10 mouse cellular contexts compared by ENCODE assay signal in genomic region chr4:137396641-137397525, GRCm38 (mm10). TPM values are rescaled to one million over a fixed set of nuclear protein-coding genes. Genes with fewer than 3 reads are reported as not detected.
A peak's percentile ranks its signal among the peaks of the same experiment; 100 is the strongest.
DNase-seq lines count a peak whose midpoint lies in the region; ATAC-seq and TF ChIP-seq lines count a peak whose summit lies in the region.
"Had no signal": no experiment of that assay in that cellular context is flagged by ENCODE, and none has a peak within 500 bp of the region (broad histone marks: within the 10 kb centered on the region; RNA-seq: fewer than 3 reads in every experiment).

No protein-coding gene starts in this region.

- DNase-seq in kidney, adult 2 months: peak; percentile 60
- DNase-seq in kidney, adult 8-10 months: no peak
- peak; percentile 41 for DNase-seq in adipocyte (ENCODE audit: low spot score)
- DNase-seq in cerebellum, postnatal 14 days: peak; percentile 67 to 76
- DNase-seq in ovary, adult 18-20 months (ENCODE audit: low spot score): peak; percentile 83
- no peak for DNase-seq in frontal cortex, adult 2 months (ENCODE audit: extremely low spot score in 1 of 2, low spot score in 1 of 2)
- DNase-seq in midbrain, embryonic 11.5 days (ENCODE audit: low spot score, missing footprints): no peak
- DNase-seq in c-Kit-positive CD71-positive TER-119-positive erythroid progenitor cells, embryonic 14.5 days (ENCODE audit: low spot score): no peak

- H3K27ac ChIP-seq in kidney, adult 2 months (ENCODE audit: insufficient read depth, low read depth, low read length): no peak overlapping the region
- no peak overlapping the region for H3K27ac ChIP-seq in midbrain, embryonic 11.5 days (ENCODE audit: low read depth, low read length)

- no peak for TF ChIP-seq CTCF in kidney, adult 2 months (conservative IDR thresholded peaks at IDR 0.05; ENCODE audit: insufficient read depth, insufficient read length, low read depth, low read length)

- no peaks in the 10 kb centered on the region for H3K4me1 ChIP-seq in kidney, adult 2 months (ENCODE audit: control insufficient read depth, insufficient read depth, low read length)
- no peaks in the 10 kb centered on the region for H3K4me1 ChIP-seq in midbrain, embryonic 11.5 days (ENCODE audit: control insufficient read depth, insufficient read depth, low read length)

- H3K9me3 ChIP-seq in midbrain, embryonic 11.5 days (ENCODE audit: control insufficient read depth, low read length): no peaks in the 10 kb centered on the region

- WGBS in kidney, adult 2 months: 65% methylated on average over 15 of the region's 15 CpGs
- 81% methylated on average over 15 of the region's 15 CpGs for WGBS in midbrain, embryonic 11.5 days

- no peak overlapping the region for H3K4me2 ChIP-seq in midbrain, embryonic 11.5 days

- no peak for TF ChIP-seq POLR2A in kidney, adult 2 months (IDR thresholded peaks at IDR 0.05; ENCODE audit: low read depth, low read length)

- H3K36me3 ChIP-seq in kidney, adult 2 months (ENCODE audit: control insufficient read depth, insufficient read depth, low read length): no peaks in the 10 kb centered on the region
- H3K36me3 ChIP-seq in midbrain, embryonic 11.5 days (ENCODE audit: control insufficient read depth, insufficient read depth, low read length): no peaks in the 10 kb centered on the region

- no peak for ATAC-seq in midbrain, embryonic 11.5 days (ENCODE audit: low FRiP score)
- ATAC-seq: intestine, postnatal 0 days had no signal

- H3K9ac ChIP-seq in midbrain, embryonic 11.5 days (ENCODE audit: low read length): no peak overlapping the region

- H3K27me3 ChIP-seq in kidney, adult 2 months (replicated peaks; ENCODE audit: control insufficient read depth, insufficient read depth, low read length): no peaks in the 10 kb centered on the region
- no peaks in the 10 kb centered on the region for H3K27me3 ChIP-seq in midbrain, embryonic 11.5 days (ENCODE audit: control insufficient read depth, insufficient read depth, low read length)

- H3K4me3 ChIP-seq in kidney, adult 2 months (ENCODE audit: insufficient read depth, low read depth, low read length): no peak overlapping the region
- no peak overlapping the region for H3K4me3 ChIP-seq in midbrain, embryonic 11.5 days (ENCODE audit: low read depth, low read length)

RNA-seq across cellular contexts. Expression of gene Cela3a, which starts 12.7 kb away (rescaled TPM):
- polyA plus RNA-seq in kidney, adult 2 months (2012; rRNA removed): not detected in 2 replicates
- not detected in 2 replicates for polyA plus RNA-seq in frontal cortex, adult 2 months (2012; rRNA removed)
- not detected in 2 replicates for polyA plus RNA-seq in midbrain, embryonic 11.5 days (2014; fragmentation: Nextera tagmentation; extraction: Ambion mirVana)
- polyA plus RNA-seq: intestine, postnatal 0 days; lung, embryonic 16.5 days had no signal

RNA-seq across cellular contexts. Expression of gene Cela3b, which starts 33.5 kb away (rescaled TPM):
- not detected in 2 replicates for polyA plus RNA-seq in kidney, adult 2 months (2012; rRNA removed)
- 0.15 TPM in 1 of 2 replicates, not detected in the other for polyA plus RNA-seq in frontal cortex, adult 2 months (2012; rRNA removed)
- polyA plus RNA-seq in midbrain, embryonic 11.5 days (2014; fragmentation: Nextera tagmentation; extraction: Ambion mirVana): not detected in 2 replicates
- polyA plus RNA-seq: lung, embryonic 16.5 days had no signal

RNA-seq across cellular contexts. Expression of gene Cdc42, which starts 39.4 kb away (rescaled TPM):
- 83.5 and 116 TPM in 2 replicates for polyA plus RNA-seq in kidney, adult 2 months (2012; rRNA removed)
- 419 and 422 TPM in 2 replicates for polyA plus RNA-seq in frontal cortex, adult 2 months (2012; rRNA removed)
- 710 and 751 TPM in 2 replicates for polyA plus RNA-seq in midbrain, embryonic 11.5 days (2014; fragmentation: Nextera tagmentation; extraction: Ambion mirVana)

RNA-seq across cellular contexts. Expression of gene 1700013G24Rik, which starts 56.2 kb away (rescaled TPM):
- 0.22 and 0.46 TPM in 2 replicates for polyA plus RNA-seq in kidney, adult 2 months (2012; rRNA removed)
- not detected in 2 replicates for polyA plus RNA-seq in frontal cortex, adult 2 months (2012; rRNA removed)
- not detected in 2 replicates for polyA plus RNA-seq in midbrain, embryonic 11.5 days (2014; fragmentation: Nextera tagmentation; extraction: Ambion mirVana)
- polyA plus RNA-seq: intestine, postnatal 0 days; lung, embryonic 16.5 days had no signal

Comparison
In these comparisons a context has a peak if more than half of its experiments do, and no peak if none do; other contexts are left out.
1. DNase-seq: peak in kidney, adult 2 months (single experiment), adipocyte (single experiment), cerebellum, postnatal 14 days (2 of 2) and ovary, adult 18-20 months (single experiment); none in kidney, adult 8-10 months (0 of 2), frontal cortex, adult 2 months (0 of 2), midbrain, embryonic 11.5 days (single experiment) and c-Kit-positive CD71-positive TER-119-positive erythroid progenitor cells, embryonic 14.5 days (single experiment).